Mouse (Mus musculus) cerebellum, adult 18-20 months (tissue): Measurements from ENCODE around the gene Slc22a3.

Experiments
- DNase-seq, 2 experiments: peaks; one replicate each; pipeline ENCODE4 v3.0.0; 2021

The Slc22a3 gene

GRCm38 (mm10) chr17:12507654-12508204 is at the start of gene Slc22a3:
Gene Slc22a3, minus strand, starts transcription at chr17:12507704.
- no peak for DNase-seq

GRCm38 (mm10) chr17:12534353-12535145 is 27.0 kb upstream of the Slc22a3 start:
- peak; percentile 71 to 76 for DNase-seq

GRCm38 (mm10) chr17:12532115-12532514 is 24.6 kb upstream of the Slc22a3 start:
- DNase-seq: peak; percentile 36 to 56

GRCm38 (mm10) chr17:12530081-12530480 is 22.6 kb upstream of the Slc22a3 start:
- no peak for DNase-seq

- DNase-seq: no peak
Observed at GRCm38 (mm10) chr17:12529384-12529985, 22.0 kb upstream of the Slc22a3 start.

GRCm38 (mm10) chr17:12519089-12519488 is 11.6 kb upstream of the Slc22a3 start:
- DNase-seq: no peak

GRCm38 (mm10) chr17:12518194-12518593 is 10.7 kb upstream of the Slc22a3 start:
- no peak for DNase-seq

- no peak for DNase-seq
Observed at GRCm38 (mm10) chr17:12513997-12514396, 6.5 kb upstream of the Slc22a3 start.

- no peak for DNase-seq
Observed at GRCm38 (mm10) chr17:12513107-12513923, 5.8 kb upstream of the Slc22a3 start.

- DNase-seq: no peak
Observed at GRCm38 (mm10) chr17:12511193-12511592, 3.7 kb upstream of the Slc22a3 start.

GRCm38 (mm10) chr17:12508376-12508775 is 872 bp upstream of the Slc22a3 start:
- DNase-seq: no peak

- no peak for DNase-seq
Observed at GRCm38 (mm10) chr17:12506903-12507563, 471 bp downstream of the Slc22a3 start.

GRCm38 (mm10) chr17:12505708-12506107 is 1.8 kb downstream of the Slc22a3 start:
- no peak for DNase-seq

- no peak for DNase-seq
Observed at GRCm38 (mm10) chr17:12499426-12499825, 8.1 kb downstream of the Slc22a3 start.

GRCm38 (mm10) chr17:12495558-12495957 is 11.9 kb downstream of the Slc22a3 start:
- no peak for DNase-seq

GRCm38 (mm10) chr17:12491591-12491990 is 15.9 kb downstream of the Slc22a3 start:
- no peak for DNase-seq

GRCm38 (mm10) chr17:12489888-12490287 is 17.6 kb downstream of the Slc22a3 start:
- DNase-seq: no peak

GRCm38 (mm10) chr17:12485657-12486056 is 21.8 kb downstream of the Slc22a3 start:
- no peak for DNase-seq

- no peak for DNase-seq
Observed at GRCm38 (mm10) chr17:12479416-12479815, 28.1 kb downstream of the Slc22a3 start.

- no peak for DNase-seq
Observed at GRCm38 (mm10) chr17:12474509-12475083, 32.9 kb downstream of the Slc22a3 start.

GRCm38 (mm10) chr17:12472547-12472946 is 35.0 kb downstream of the Slc22a3 start:
- no peak for DNase-seq

GRCm38 (mm10) chr17:12468745-12469144 is 38.8 kb downstream of the Slc22a3 start:
- no peak for DNase-seq
